Mouse (Mus musculus): Measurements from ENCODE around the gene Iqcf1.

Iqcf1 gene

GRCm38 (mm10) chr9:106499667-106500066, at the start of gene Iqcf1:
Gene Iqcf1, plus strand, starts transcription at chr9:106499967.
- DNase-seq (ENCODE audit: low spot score in 2 of 2) = no peak

- DNase-seq (ENCODE audit: low spot score in 2 of 2) = no peak
Observed at GRCm38 (mm10) chr9:106450661-106451060, 49.1 kb upstream of the Iqcf1 start.

GRCm38 (mm10) chr9:106451298-106451697, 48.5 kb upstream of the Iqcf1 start:
- no peak for DNase-seq (ENCODE audit: low spot score in 2 of 2)

DNA sequence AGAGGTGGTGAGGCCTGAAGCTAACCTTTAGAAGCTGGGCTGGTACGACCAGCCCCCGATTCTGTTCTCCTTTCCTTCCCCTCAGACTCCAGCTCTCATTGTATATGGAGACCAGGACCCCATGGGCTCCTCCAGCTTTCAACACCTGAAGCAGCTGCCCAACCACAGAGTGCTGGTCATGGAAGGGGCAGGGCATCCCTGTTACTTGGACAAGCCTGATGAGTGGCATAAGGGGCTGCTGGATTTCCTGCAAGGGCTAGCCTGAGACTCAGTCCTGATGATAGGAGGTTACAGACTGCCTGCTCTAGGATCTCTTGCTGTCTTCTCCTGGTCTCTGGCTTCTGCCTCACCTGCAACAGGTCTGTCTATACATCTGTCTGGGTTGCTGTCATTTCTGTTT, 47.9 kb upstream of the Iqcf1 start:
- no peak for DNase-seq (ENCODE audit: low spot score in 2 of 2)

- no peak for DNase-seq (ENCODE audit: low spot score in 2 of 2)
Observed at GRCm38 (mm10) chr9:106452351-106452750, 47.4 kb upstream of the Iqcf1 start.

DNA sequence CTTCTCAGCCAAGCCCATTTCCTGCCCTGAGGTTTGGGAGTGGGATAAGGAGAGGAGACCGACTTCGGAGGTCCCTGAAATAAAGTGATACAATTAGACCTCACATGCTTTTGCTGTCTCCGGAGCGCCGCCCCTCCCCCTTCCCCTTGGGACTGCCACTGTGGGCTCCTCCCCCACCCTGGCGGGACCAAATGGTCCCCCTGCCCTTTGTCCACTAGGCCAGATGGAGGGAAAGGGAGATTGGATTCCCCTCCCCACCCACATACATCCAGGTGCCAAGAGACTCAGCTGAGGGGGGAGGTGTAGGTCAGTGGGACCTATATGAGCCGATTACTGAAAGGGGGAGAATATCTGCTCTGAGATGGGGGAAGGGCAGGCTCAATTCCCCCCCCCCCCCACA, 46.9 kb upstream of the Iqcf1 start:
- DNase-seq (ENCODE audit: low spot score in 2 of 2) = no peak

DNA sequence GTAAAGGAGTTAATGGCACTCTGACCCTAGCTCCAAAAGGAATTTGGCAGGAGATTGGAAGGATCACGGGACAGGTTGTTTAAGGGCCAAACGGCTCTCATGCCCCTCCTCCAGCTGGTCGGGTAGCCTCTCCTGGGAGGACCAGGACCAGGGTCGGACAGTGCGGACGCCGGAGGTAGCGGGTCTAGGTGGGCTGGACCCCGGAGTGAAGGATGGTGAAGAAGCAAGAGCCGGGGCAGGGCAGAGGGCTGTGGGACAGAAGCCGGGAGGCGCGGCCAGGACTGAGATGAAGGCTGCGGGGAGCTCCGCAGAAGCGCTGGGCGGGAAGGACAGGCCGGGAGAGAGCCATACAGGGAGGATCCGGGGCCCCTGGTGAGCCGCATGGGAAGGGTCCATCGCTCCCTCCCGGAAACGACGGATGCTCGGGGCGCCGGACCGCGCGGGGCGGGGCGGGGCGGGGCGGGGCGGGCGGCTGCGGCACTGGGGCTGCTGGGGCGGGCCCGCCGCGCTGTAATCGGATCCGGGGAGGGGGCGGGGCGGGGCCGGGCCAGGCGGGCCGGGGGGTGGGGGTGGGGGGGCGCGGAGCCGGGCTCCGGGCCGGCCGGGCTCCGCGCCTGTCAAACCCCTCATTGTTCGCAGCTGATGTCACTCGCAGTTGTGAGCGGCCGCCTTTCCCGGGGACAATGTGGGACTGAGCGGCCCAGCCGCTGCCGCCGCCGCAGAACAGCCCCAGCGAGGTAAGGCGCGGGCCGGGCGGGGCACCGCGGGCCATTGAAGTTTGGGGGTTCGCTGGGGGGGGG, 46.3 kb upstream of the Iqcf1 start, which contains the start of gene Pcbp4:
Gene Pcbp4 (plus strand): TSS at position 21 of the 800 bp plus-strand sequence.
- no peak for DNase-seq (ENCODE audit: low spot score in 2 of 2)

DNA sequence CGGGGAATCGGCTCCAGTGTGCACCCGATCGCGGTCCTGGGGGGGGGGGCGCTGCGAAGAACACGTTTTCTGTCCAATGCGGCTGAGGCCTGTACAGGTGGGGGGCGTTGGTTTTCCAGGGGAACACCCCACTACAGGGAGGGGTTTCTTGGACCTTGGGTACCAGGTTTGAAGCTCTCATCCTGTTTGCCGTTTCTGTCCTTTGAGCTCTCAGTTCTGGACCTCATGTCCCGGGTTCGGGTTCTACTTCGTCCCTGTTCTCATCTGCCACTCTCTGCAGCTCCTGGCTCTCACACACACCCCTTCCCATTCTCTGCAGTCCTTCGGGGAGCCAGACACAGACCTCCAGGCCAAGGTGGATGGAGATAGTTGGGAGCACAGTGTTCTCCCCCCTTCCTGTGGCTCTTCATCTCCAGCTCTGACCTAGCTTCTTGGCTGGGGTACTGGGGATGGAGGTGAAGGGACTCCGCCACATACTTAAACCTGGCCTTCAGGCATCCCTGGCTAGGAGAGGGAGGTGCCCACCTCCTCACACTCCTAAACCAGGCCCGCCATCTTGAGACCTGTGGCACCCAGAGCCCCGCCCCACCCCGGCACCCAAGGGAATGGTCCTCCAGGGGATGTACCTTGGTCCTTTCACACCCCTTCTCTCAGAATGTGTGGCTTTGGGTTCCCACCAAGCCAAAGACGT, 45.6 kb upstream of the Iqcf1 start:
- no peak for DNase-seq (ENCODE audit: low spot score in 2 of 2)

- DNase-seq (ENCODE audit: low spot score in 2 of 2) = no peak
Observed at GRCm38 (mm10) chr9:106454888-106455681, 44.7 kb upstream of the Iqcf1 start.

GRCm38 (mm10) chr9:106456325-106457162, 43.2 kb upstream of the Iqcf1 start:
- no peak for DNase-seq (ENCODE audit: low spot score in 2 of 2)

DNA sequence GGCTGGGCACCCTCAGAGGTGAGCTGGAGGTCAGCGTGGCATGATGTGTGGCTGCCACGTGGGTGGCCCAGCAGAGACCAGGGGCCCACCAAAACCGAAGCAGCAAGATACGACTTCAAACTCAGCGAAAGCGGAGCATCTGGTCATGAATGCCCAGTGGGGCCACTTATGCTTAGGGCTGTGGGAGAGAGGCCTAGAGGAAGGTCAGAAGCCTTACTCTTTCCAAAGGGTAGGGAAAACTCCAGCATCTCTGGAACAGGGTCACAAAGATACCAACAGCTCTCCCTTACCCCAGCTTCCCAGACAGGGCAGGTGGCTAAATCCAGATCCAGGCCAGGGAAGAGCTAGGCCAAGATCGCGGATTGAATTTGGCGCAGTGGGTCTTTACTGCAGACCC, 42.6 kb upstream of the Iqcf1 start:
- DNase-seq (ENCODE audit: low spot score in 2 of 2) = no peak

GRCm38 (mm10) chr9:106457920-106458319, 41.8 kb upstream of the Iqcf1 start:
- no peak for DNase-seq (ENCODE audit: low spot score in 2 of 2)

- DNase-seq (ENCODE audit: low spot score in 2 of 2) = no peak
Observed at GRCm38 (mm10) chr9:106459946-106460345, 39.8 kb upstream of the Iqcf1 start.

- no peak for DNase-seq (ENCODE audit: low spot score in 2 of 2)
Observed at GRCm38 (mm10) chr9:106460401-106461025, 39.3 kb upstream of the Iqcf1 start.

DNA sequence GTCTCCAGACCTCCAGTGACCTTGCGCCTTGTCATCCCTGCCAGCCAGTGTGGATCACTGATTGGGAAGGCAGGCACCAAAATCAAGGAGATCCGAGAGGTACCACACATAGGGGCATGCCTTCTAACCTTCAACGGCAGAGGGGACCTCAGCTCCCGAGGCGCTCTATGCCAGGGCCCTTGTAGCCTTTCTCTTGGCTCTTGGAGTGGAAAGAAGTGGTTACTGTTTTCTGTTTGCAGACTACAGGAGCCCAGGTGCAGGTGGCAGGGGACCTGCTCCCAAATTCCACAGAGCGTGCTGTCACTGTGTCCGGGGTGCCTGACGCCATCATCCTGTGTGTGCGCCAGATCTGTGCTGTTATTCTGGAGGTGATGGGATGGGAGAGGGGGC, 38.7 kb upstream of the Iqcf1 start:
- no peak for DNase-seq (ENCODE audit: low spot score in 2 of 2)

DNA sequence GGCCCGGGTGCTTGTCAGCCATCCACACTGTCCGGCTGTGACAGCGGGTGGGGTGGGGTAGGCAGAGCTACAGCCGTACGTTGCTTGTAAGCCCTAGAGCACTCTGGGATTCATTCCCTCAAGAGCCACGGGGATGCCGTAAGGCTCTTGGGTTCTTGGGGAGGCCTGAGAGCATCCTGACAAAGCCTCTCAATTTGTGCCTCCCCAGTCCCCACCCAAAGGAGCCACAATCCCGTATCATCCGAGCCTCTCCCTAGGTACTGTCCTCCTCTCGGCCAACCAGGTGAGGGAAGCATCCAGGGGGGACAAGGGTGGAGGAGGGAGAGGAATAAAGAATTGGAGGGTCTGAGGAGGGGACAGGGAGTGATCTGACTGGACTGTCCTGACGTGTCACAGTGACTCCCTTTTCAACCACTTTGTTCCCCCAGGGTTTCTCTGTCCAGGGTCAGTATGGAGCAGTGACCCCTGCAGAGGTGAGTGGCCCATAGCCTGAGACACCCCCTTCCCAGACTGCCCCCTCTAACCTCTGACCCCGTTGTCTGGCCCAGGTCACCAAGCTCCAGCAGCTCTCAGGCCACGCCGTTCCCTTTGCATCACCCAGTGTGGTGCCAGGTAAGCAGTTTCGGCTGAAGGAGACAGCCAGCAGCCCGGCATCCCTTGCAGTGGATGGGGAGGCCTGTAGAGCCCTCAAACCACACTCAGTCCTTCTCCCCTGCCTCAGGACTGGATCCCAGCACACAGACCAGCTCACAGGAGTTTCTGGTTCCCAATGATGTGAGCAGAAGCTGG, 37.9 kb upstream of the Iqcf1 start:
- no peak for DNase-seq (ENCODE audit: low spot score in 2 of 2)

DNA sequence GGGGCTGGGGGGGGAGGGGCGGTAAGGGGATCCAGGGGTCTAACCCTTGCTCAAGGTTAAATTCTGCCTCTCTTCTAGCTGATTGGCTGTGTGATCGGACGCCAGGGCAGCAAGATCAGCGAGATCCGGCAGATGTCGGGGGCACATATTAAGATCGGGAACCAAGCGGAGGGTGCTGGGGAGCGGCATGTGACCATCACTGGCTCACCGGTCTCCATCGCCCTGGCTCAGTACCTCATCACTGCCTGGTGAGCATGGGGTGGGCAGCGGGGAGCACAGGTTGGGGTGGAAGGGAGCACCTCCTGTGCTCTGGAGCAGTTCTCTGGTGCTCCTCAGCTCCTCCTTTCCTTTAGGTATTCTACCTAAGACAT, 37.4 kb upstream of the Iqcf1 start:
- no peak for DNase-seq (ENCODE audit: low spot score in 2 of 2)

DNA sequence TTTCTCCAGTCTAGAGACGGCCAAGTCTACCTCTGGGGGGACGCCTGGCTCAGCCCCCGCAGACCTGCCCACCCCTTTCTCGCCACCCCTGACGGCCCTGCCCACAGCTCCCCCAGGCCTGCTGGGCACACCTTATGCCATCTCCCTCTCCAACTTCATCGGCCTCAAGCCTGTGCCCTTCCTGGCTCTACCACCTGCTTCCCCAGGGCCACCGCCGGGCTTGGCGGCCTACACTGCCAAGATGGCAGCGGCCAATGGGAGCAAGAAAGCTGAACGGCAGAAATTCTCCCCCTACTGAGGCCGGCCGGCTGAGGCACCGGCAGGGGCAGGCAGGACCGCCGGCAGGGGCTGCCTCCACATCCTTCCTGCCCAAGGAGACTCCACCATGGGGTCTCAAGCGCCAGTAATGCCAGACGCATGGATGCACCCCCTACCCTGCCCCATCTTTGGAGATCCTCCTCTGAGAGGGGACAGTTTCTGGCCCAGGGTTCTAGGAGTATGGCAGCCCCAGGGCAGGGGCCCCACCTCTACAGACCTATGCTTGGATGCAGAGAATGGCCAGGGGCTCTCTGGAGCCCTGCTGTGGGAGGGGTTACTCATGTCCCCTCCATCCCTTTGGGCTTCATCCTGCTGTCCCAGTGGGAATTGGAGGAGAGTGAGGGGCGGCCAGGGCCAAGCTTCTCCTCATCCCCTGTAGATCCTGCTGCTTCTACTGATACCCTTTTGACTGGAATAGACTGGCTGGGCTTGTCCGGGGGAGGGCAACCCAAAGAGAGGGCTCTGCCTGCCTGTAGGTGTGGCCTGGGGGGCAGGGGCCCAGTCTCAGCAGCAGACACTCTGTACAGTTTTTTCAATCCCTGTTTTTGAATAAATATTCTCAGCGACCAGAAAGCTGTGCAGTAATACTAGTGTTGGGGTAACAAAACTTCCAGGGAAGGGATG, 36.4 kb upstream of the Iqcf1 start:
- no peak for DNase-seq (ENCODE audit: low spot score in 2 of 2)
